Mouse (Mus musculus) lung, adult 2 months (tissue): ENCODE measurements at regions not wholly inside any gene's neighbourhood (a gene's known extent, or its start where the extent isn't known, plus 50 kb on each side); places are given as distances from the start of the nearest gene placed in this dataset.

ENCODE experiments used
- CTCF ChIP-seq: fragments of 200-500 bp; IDR thresholded peaks from 2 replicates; pipeline ENCODE4 v1.5.1; 2011; ENCODE audit warnings: mild to moderate bottlenecking, low read length, control low read depth; ENCODE audit not compliant: insufficient read depth
- POLR2A ChIP-seq: fragments of 200-500 bp; IDR thresholded peaks from 2 replicates; pipeline ENCODE4 v1.6.1; 2011; ENCODE audit warnings: low read depth, mild to moderate bottlenecking, control low read depth, low read length, borderline replicate concordance; ENCODE audit errors: extremely low read depth

- no peak for TF ChIP-seq POLR2A
- TF ChIP-seq CTCF, result no peak
Measured at GRCm38 (mm10) chr4:131230361-131230760, 286.2 kb downstream of the Matn1 start.
